Mouse (Mus musculus) urinary bladder, adult 18-20 months (tissue): ENCODE measurements around the gene Srsf9.

ENCODE experiments used
- DNase-seq, 2 experiments: peaks; one replicate each; pipeline ENCODE4 v3.0.0; 2022; ENCODE audit warnings: low spot score in 2 of 2, mixed read lengths in 2 of 2

Gene Srsf9

DNA sequence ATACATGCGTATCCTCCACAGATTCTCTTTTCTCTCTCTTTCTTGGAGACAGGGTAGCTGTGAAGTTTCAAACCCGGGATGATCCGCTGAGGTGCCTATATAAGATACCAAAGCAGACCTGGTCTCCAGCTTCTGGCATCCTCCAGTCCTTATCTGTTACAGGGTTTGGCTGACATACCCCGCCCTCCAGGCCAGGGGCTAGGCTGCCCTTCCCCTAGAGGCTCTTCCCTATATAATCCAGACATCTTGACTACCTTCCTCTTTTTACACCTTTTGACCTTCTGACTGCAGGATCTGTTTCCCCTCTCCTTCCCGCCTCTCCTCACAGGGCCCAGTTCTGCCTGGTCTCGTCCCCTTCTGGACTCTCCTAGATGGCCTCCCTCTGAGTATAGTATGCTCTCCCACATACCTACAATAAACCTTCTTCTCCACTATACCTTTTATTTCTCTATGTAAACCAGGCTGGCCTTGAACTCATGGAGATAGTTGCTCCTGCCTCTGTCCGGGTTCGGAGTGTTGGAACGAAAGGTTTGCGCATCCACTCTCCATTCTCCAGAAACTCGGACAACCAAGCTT is 633 bp upstream of the Srsf9 start:
- no peak for DNase-seq

DNA sequence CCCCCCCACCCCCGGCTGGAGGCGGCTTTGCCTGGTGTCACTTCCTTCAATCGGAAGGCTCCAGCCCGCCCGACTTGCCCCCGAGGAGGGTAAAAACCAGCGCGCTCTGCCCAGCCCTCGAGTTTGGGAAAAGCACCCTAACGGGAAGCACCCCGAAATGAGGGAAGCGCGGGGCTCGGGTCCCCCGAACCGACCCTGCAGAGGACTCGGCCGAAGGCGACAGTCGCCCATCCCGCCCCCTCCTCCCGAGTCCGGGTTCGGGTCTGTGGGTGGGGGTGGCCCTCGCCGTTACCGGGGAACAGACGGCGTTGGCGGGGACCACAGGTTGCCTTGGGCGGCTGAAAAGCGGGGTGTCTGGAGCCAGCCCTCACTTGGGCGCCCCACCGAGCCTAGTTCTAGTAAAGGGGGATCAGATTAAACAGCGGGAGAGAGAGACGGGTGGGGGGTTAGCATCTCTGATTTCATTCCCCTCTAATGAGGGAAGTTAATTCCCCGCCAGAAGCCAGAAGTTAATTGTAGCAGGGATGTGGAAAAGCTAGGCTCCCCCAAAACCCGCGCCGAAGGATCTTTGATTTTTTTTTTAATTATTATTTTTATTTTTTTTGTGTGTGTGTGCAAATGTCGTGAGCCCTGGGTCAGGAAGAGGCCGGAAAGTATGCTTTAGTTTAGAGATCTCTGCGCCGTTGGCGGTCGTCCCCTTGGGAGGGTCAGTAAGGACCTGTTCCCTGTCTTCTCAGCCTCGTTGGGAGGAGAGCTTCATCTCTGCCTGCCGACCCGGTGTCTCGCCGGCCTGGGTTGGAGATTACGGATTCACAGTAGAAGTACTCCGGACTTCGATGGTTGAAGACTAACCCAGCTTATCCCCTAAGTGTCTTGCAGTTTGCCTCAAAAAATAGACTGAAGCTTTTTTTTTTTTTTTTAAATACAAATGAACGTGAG is 902 bp downstream of the Srsf9 start:
- peak in 1 of 2 experiments; percentile 25 for DNase-seq

DNA sequence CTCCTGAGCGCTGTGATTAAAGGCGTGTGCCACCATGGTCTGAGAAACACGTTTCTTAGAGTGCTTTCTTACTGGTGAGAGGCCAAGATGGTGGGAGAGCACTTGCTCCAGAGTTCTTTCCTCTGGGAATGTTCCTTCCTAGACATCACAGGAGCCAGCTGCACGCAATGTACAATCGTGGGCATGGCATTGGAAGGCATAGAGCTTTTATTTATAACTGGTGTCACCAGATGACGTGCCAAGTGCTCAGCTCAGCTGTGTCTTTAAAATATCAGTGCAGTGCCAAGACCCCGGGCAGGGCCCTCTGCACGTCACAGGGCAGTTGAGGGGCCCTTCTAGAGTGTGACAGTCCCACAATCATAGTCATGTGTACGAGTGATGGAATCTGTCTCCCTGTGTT is 4.0 kb downstream of the Srsf9 start:
- no peak for DNase-seq

DNA sequence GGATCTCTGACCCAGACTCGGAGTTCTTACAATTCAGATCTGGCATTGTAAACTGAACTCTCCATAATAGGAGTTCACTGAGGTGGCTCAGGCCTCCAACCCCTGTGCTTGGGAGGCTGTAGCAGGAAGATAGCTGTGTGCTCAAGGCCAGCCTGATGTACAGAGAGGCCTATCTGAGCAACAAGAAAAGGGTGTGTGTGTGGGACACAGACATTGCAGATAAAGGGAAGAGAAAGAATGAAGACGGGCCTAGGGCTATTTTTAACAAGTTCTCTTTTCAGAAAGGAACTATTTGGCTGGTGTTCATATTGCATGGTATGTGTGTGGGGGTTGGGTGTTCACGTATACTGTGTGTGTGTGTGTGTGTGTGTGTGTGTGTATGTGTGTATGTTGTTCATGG is 6.6 kb downstream of the Srsf9 start:
- no peak for DNase-seq

DNA sequence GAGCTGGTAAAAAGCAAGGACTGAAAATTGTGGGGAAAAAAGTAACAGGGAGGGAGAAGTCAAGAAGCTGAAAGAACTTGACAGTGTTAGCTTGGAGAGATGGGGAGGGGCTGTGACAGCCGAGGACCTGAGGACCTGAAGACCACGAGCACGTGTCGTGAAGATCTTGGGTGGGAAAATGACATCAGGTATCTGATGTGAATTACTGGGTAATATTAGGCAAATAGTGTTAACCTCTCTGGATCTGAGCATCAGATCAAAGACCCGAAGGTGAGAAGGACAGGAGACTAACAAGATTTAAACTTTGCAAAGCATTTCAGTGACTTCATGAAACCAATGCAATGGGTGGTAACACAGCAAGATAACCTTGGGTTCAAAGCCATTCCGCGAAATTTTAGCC is 13.0 kb downstream of the Srsf9 start:
- no peak for DNase-seq

DNA sequence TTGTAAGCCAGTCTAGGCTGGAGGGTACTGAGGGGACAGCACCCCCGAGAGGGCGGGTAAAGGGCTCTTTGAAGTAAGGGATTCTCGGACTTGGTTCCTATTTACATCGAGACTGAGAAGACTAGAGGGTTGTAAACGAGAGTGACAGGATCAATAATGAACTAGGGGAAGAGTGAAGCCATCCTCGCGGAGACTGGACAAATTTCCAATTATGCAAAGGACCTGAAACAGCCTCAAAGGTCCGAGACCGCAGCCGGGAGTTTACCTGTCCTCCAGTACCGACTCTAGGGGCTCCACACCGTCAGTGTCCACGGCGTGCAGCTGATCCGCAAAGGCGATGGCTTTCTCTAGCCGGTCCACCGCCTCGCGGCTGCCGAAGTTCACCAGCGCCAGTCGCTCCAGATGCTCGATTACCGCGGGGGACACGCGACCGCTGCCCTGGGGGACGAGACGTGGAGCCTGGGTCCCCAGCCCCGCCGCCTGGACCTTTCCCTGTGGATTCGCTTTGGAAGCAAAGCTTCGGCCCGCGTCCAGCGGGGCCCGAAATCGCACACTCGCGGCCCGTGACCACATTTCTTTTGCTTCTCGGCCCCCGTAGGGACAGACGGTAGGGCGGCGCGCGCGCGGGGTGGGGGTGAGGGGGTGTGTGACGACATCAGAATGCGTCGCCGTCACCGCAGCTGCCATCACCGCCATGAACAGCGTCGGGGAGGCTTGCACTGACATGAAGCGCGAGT is 13.8 kb downstream of the Srsf9 start, which contains the start of the genes Gatc and Triap1:
TSS of gene Gatc (minus strand) at position 602 of the 737 bp plus-strand sequence.
TSS of gene Triap1 (plus strand) at position 649 of the 737 bp plus-strand sequence.
- peak; percentile 77 to 86 for DNase-seq

DNA sequence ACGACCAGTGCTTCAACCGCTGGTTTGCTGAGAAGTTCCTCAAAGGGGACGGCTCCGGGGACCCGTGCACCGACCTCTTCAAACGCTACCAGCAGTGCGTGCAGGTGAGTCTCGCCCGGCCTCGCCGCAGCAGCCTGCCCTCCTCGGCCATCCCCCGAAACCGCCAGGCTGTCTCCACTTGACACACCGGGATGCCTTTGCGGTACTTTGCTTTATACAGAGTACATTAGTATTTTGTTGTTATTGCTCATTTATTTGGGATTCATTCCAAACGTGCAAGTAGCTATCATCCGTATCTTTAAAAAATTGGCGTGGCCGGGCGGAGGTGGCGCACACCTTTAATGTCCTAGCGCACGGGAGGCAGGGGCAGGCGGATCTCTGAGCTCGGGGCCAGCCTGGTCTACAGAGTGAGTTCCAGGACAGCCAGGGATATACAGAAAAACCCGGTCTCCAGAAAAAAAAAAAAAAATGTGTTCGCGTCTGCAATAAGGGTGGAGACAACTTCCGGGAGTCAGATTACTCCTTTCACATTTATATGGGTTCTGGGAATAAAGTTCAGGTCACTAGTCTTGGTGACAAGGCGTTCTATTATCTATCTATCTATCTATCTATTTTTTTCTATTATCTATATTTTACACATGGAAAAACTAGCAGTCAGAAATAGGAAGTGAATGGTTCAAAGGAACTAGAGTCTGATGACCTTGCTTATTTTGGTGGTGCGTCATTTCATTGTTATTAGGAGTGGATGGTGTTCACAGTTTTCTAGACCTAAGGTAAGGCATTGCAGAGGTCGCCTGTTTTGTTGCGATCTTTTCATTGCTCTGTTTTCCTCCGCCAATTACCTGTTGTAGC is 14.6 kb downstream of the Srsf9 start:
- DNase-seq = no peak

DNA sequence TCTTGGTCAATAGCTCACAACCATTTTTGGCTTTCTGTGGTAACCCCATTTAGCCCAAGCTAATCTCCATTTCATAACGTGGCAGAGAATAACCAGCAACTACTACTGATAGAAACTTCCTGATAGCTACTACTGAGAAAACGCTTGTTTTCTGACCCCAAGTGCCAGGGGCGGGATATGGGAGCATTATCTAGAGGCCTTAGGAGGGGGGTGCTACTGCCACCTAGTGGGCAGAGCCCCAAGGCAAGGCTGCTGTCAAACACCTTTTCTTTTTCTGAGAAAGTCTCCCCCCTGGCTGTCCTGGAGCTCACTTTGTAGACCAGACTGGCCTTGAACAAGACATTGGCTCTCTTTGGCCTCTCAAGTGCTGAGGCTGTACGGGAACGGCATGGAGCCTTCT is 20.6 kb downstream of the Srsf9 start:
- peak; percentile 65 to 73 for DNase-seq

DNA sequence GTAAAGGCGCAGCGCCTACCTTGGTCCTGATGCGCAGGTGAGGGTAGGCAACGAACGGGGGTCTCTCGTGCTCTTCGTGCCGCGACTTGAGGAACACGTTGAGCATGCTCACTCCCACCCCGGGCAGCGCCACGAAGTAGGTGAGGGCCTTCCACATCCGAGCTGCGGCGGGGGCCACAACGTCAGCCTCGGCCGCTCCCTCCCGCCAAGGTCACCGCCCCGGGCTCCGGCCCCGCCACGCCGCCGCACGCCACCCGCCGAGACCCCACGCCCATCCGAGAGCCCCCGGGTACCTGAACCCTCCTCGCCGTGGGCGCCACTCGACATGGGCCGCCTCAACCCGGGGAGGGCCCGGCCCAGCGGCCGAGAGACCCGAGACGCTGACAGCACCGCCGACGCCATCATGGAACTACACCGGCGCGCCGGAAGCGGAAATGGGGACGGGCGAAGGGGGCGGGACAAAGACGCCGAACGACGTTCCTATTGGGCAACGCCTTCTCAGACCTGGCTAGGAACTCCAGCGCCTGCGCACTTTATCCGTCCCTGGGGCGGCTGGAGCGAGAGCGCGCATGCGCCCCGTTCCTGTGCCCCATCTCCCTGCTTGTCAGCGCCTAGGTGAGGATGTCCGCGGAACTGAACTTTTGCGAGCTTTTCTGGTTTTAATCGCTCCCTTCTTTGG is 21.7 kb downstream of the Srsf9 start, which contains the start of gene Cox6a1:
TSS of gene Cox6a1 (minus strand) at position 436 of the 679 bp plus-strand sequence.
- DNase-seq = peak; percentile 96

DNA sequence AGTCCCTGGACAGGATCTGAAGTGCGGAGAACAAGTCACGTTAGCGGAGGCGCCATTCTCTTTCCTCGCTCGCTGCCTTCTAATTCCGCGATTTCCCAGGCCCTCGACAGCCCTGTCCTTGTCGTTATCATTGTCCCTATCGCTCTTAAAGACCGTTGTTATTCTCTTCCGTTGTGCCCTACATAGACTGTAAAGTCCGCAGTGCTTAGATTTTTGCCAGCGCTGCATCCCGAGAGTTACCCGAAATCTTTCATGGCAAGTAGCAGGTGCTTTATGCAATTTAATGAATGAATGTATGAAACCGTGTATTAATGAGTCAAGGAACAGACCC is 22.2 kb downstream of the Srsf9 start:
- no peak for DNase-seq

DNA sequence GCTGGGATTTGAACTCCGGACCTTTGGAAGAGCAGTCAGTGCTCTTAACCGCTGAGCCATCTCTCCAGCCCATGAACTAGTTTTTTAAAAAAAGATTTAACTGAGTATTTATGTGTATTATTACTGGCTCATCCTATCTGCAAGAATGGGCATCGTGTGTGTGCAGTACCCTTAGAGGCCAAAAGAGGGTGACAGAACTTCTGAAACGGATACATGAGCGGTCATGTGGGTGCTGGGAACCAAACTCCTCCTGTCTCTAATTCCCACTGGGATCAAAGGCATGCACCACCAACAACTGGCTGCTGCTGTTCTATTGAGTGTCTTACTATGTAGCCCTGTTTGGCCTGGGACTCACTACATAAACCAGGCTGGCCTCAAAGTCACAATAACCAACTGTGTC is 24.4 kb downstream of the Srsf9 start:
- no peak for DNase-seq

DNA sequence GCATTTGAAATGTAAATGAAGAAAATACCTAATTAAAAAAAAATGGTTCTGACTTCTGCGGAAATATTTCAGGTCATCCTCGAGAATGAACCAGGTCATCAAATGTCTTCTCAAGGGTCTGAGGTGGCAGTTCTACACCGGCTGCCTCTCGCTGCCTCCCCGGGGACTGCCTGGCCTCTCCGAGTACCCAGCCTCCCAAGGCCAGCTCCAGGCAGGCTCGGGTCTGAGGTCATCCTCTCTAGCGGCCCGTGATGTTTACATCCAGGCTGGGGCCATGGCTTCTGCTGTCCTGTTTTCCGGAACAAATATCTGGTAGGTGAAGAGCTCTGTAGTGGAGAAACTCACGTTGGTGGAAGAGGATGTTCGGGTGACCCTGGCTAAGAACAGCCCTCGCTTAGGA is 28.1 kb downstream of the Srsf9 start:
- DNase-seq = no peak

DNA sequence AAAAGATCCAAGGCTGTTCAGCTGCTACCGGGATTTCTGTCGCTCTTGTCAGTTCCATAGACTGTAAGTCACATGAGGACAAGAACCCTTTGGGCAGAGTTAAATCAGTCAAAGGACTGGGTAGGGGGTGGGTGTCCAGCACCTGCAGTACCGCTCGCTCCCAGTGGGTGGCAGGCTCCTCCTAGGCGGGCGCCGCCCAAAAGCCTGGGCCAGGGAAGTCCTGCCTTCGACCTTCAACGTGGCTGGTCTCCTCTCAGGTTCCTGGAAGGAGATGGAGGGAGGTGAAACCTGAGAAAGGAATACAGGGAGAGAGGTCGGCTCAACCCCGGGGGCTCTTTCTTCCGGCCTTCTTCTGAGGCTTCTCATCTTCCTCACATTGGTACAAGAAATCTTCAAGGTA is 31.9 kb downstream of the Srsf9 start:
- DNase-seq = peak; percentile 53 to 83

DNA sequence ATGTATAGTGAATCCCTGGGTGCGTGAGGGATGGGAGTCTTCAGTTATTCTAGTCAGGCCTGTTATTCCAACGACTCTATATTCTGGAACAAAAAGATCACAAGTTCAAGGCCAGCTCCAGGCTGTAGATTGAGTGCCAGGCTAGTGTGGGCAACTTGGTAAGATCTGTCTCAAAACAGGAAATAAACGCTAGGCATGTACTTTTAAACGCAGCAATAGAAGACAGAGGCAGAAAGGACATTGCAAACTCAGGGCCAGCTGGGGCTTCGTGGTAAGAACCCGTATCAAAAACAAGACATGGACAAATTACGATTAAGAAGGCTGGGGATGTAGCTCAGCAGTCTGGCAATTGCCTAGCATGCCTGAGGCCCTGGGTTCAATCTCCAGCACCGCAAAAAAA is 32.5 kb downstream of the Srsf9 start:
- no peak for DNase-seq

DNA sequence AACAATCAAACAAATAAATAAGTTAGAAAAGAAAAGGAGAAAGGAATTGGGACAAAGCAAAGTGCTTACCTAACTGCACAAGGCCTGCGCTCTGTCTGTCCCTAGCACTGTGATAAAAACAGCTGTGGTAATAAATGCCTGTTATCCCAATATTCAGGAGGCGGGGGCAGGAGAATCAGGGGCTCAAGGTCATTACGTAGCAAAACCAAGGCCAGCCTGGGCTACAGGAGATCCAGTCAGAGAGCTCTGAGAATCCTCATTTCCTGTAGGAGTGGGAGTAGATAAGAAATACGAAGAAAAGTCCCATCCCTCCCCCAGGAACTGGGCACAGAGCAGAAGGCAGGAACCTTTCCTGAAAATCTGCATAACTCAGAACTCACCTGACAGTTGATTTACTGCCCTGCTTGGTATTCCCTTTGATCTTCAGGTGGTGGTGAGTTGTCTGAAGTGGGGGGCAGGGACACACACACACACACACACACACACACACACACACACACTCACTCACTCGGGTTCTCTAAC is 32.9 kb downstream of the Srsf9 start:
- DNase-seq = no peak

DNA sequence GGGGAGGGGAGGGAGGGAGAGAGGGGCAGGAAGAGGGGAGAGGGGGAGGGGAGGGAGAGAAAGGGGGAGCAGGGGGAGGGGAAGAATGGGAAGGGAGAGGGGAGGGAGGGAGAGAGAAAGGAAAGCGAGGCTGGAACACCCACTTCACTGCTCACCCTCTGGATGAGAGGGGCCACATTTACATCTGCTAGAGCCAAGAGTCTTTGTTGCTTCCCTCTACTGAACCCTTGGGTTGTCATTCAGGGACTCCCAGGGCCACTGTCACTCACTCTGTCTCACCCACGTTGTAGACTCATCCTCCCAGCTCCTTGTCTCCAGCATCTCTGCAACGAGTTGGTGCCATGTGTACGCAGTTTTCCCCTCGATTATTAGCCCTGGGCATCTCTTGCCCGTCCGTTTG is 35.2 kb downstream of the Srsf9 start:
- DNase-seq = no peak

DNA sequence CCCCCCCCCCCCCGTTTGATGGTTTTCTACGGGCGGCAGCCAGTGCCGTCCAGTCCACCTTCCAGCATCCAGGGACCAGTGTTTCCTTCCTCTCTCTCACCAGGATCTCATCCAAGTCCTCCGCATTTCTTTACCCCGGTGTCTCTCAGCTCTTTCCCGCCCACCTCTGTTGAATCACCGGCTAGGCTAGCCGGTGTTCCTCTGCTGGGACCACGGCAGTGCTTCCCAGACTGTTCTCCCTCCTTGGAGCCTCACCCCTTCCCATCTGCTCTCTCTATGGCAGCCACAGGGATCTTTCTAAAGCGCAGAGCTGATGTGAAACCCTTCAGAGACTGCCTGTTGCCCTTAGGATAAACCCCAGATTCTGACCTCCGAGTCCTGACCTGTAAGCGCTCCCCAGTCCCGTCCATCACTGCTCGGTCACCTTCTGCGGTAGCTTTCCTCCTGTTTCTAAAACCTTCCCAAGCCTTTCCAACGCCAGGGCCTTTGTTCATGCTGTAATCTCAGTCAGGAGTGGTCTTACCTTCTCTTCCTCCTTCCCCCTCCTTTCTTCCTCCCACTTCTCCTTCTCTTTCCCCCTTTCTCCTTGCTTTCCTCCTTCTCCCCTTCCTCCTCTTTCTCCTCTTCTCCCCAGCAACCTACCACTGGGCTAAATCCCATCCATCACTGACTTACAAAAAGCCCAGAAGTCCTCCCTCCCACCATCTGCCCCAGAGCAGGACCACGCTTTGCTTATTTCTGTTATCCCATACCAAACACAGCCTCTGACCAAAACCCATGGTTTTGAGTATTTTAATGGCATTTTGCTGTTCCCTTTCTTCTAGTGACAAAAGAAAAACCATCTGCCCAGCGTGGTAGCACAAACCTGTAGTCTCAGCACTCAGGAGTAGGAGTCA is 36.1 kb downstream of the Srsf9 start:
- no peak for DNase-seq

DNA sequence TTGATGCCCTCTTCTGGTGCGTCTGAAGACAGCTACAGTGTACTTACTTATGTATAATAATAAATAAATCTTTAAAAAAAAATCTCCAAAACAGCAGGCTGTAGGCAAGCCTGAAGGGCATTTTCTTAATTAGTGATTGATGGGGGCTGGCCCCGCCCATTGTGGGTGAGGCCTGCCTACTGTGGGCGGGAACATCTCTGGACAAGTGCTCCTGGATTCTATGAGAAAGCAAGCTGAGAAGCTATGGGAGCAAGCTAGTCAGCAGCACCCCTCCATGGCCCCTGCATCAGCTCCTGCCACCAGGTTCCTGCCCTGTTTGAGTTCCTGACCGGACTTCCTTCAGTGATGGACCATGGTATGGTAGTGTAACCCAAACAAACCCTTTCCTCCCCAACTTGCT is 37.8 kb downstream of the Srsf9 start:
- no peak for DNase-seq

DNA sequence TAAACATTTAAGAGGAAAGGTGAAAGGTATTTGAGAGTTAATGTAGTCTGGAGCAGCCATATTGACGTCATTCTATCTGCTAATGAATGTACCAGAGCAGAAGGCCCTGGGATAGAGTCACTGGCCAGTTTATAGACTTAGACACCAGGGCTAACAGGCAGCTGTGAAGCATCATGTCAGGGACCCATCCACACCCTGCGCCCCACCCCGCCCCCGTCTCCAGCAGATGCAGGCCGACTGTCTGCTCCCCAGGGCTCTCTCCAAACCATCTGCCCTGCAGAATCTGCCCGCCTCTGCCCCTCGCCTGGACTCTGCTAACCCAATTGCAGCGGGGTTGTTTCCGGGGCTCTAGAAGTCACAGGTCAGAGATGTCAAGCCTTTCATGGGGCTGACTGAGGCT is 44.8 kb downstream of the Srsf9 start:
- peak in 1 of 2 experiments; percentile 40 for DNase-seq
